Mouse (Mus musculus): ENCODE results near the gene Jaml.

- TF ChIP-seq CTCF (IDR thresholded peaks at IDR 0.05; ENCODE audit: control insufficient read depth, insufficient read depth, insufficient replicate concordance, low read depth, low read length) (no peak), POLR2A (IDR thresholded peaks at IDR 0.05; ENCODE audit: control insufficient read depth, low read depth, low read length) (no peak)
Measured at GRCm38 (mm10) chr9:45145533-45146266, 66.7 kb downstream of the Jaml start.
